Mouse (Mus musculus) forebrain, embryonic 16.5 days (tissue): Measurements from ENCODE around the gene Tm9sf2. TPM values are rescaled to one million over a fixed set of nuclear protein-coding genes. Genes with fewer than 3 reads are reported as not detected.

Experiments
- ATAC-seq: fragments of 200-750 bp; cut with Nextera tagmentation; 2 replicates; pipeline ENCODE4 v1.8.0; 2017; ENCODE audit warnings: mild to moderate bottlenecking, moderate library complexity
- H3K27ac ChIP-seq: fragments of 300-500 bp; sonication (generic); 2 replicates; pipeline ENCODE4 v1.5.1; 2014; ENCODE audit warnings: low read length, control low read depth
- H3K27me3 ChIP-seq: fragments of 300-500 bp; sonication (generic); replicated peaks from 2 replicates; pipeline ENCODE4 v1.6.1; 2014; ENCODE audit warnings: low read length; ENCODE audit not compliant: control insufficient read depth, insufficient read depth
- H3K36me3 ChIP-seq: fragments of 300-500 bp; sonication (generic); 2 replicates; pipeline ENCODE4 v1.6.1; 2014; ENCODE audit not compliant: control insufficient read depth, insufficient read depth
- H3K4me1 ChIP-seq: fragments of 300-500 bp; sonication (generic); replicated peaks from 2 replicates; pipeline ENCODE4 v1.6.1; 2014; ENCODE audit warnings: low read length; ENCODE audit not compliant: control insufficient read depth, insufficient read depth
- H3K4me2 ChIP-seq: fragments of 300-500 bp; sonication (generic); 2 replicates; pipeline ENCODE4 v1.6.1; 2014; ENCODE audit warnings: mild to moderate bottlenecking, low read length, control low read depth
- H3K4me3 ChIP-seq: fragments of 300-500 bp; sonication (generic); replicated peaks from 2 replicates; pipeline ENCODE4 v1.5.1; 2014; ENCODE audit warnings: mild to moderate bottlenecking, low read length, control low read depth
- H3K9ac ChIP-seq: fragments of 300-500 bp; sonication (generic); replicated peaks from 2 replicates; pipeline ENCODE4 v1.6.1; 2014; ENCODE audit warnings: low read depth, low read length, control low read depth
- H3K9me3 ChIP-seq: fragments of 300-500 bp; sonication (generic); 2 replicates; pipeline ENCODE4 v1.6.1; 2016; ENCODE audit warnings: low read length; ENCODE audit not compliant: control insufficient read depth
- WGBS: fragments of 180-500 bp; shearing (Covaris S2); extraction: QIAGEN DNeasy Blood & Tissue Kit; methylation state at CpG from one replicate; pipeline ENCODE4 v1.1.7; 2014; 5-methylcytosine and 5-hydroxymethylcytosine counted together
- polyA plus RNA-seq: library from polyadenylated mRNA; unstranded; fragments of >200 nt; fragmentation: Nextera tagmentation; extraction: Ambion mirVana; gene quantifications from 2 replicates; pipeline ENCODE4 v1.2.1, GENCODE M21; 2015

Tm9sf2 gene
- polyA plus RNA-seq, 1 experiment from 2014 or later = 114 TPM

- Histone ChIP-seq H3K27me3 (no peaks in the 10 kb centered on the region), H3K4me1 (no peaks in the 10 kb centered on the region), H3K4me2 (no peak overlapping the region), H3K4me3 (no peak overlapping the region), H3K27ac (no peak overlapping the region), H3K9me3 (peaks cover 6% of the 10 kb centered on the region; the same call in 1 of the 2 replicates), H3K36me3 (no peaks in the 10 kb centered on the region), H3K9ac (no peak overlapping the region)
- no peak for ATAC-seq
- WGBS = 82% methylated on average over 6 of the region's 6 CpGs
Measured at GRCm38 (mm10) chr14:122196851-122197250, 90.0 kb downstream of the Tm9sf2 start.

- H3K9ac ChIP-seq = no peak overlapping the region
- H3K27ac ChIP-seq = no peak overlapping the region
- H3K4me2 ChIP-seq = no peak overlapping the region
- no peak for ATAC-seq
- H3K36me3 ChIP-seq = no peaks in the 10 kb centered on the region
- no peaks in the 10 kb centered on the region for H3K27me3 ChIP-seq
- H3K4me3 ChIP-seq = no peak overlapping the region
- H3K9me3 ChIP-seq = peaks cover 6% of the 10 kb centered on the region; the same call in 1 of the 2 replicates
- 79% methylated on average over 14 of the region's 14 CpGs for WGBS
- no peaks in the 10 kb centered on the region for H3K4me1 ChIP-seq
Measured at GRCm38 (mm10) chr14:122200247-122200885, 93.5 kb downstream of the Tm9sf2 start.

- no peak overlapping the region for H3K4me2 ChIP-seq
Measured at GRCm38 (mm10) chr14:122209177-122209576, 102.3 kb downstream of the Tm9sf2 start.

More at GRCm38 (mm10) chr14:122209177-122209576, 102.3 kb downstream of the Tm9sf2 start:
- H3K4me3 ChIP-seq = no peak overlapping the region
- H3K9me3 ChIP-seq = no peaks in the 10 kb centered on the region
- H3K27me3 ChIP-seq = no peaks in the 10 kb centered on the region
- H3K9ac ChIP-seq = no peak overlapping the region
- H3K27ac ChIP-seq = no peak overlapping the region
- 91% methylated on average over 5 of the region's 5 CpGs for WGBS
- H3K36me3 ChIP-seq = no peaks in the 10 kb centered on the region
- no peak for ATAC-seq
- 0 out of 2 replicates have a peak, but pooled peaks cover 4% of the 10 kb centered on the region for H3K4me1 ChIP-seq

Other genes with a start within 250 kb of the Tm9sf2 start
- gene Ubac2, start 228.4 kb upstream of the Tm9sf2 start, polyA plus RNA-seq = 51.0 and 54.4 TPM in 2 replicates
- 0.28 TPM in 1 of 2 replicates, not detected in the other for gene Gpr18, start 191.3 kb upstream of the Tm9sf2 start, polyA plus RNA-seq
- 1.1 and 1.3 TPM in 2 replicates for gene Gpr183, start 141.8 kb upstream of the Tm9sf2 start, polyA plus RNA-seq
- not detected in 2 replicates for gene Timm8a2, start 72.4 kb upstream of the Tm9sf2 start, polyA plus RNA-seq
- 7.5 and 8.4 TPM in 2 replicates for gene Clybl, start 74.7 kb downstream of the Tm9sf2 start, polyA plus RNA-seq